Mouse (Mus musculus): ENCODE results near the gene Gm10037. TPM values are rescaled to one million over a fixed set of nuclear protein-coding genes. Genes with fewer than 3 reads are reported as not detected.
A peak's percentile ranks its signal among the peaks of the same experiment; 100 is the strongest.
"Not testable (repeated sequence)": the region's sequence is repeated elsewhere in the genome, so short reads cannot be mapped to it uniquely, and the experiment has no call there.

Gene Gm10037
- total RNA-seq (2014; rRNA removed), result 3.4 and 4.3 TPM in 2 replicates
- polyA plus RNA-seq (2015; fragmentation: Nextera tagmentation; extraction: Ambion mirVana), result 4.4 and 5.8 TPM in 2 replicates

DNA sequence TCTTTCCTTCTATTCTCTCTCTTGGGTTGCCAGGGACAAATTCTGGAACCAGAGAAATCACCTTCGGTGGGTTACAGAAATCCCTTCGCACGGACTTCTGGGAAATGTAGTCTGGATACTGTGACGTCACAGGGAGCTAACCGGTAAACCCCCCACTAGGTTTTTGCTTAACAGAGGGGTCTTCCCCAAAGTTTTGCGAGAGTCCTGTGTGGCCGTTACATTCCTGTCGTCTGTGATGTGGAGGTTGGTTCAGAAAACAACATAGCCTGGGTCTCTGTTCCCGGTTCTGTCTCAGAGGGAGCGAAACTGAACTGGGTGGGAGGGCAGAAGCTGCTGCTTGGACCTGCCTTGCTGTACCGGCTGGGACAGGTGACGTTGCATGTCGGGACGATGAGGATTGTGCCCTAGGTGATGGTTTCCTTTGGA is at the start of gene Gm10037:
TSS of gene Gm10037 (plus strand) at position 196 of the 426 bp plus-strand sequence.
- Histone ChIP-seq H3K27ac (ENCODE audit: low read depth, low read length) (no peak within 1 kb of the TSS), H3K36me3 (ENCODE audit: insufficient read depth) (peaks cover 7% of the 10 kb centered on the region), H3K4me1 (ENCODE audit: insufficient read depth) (no peaks in the 10 kb centered on the region), H3K27me3 (ENCODE audit: insufficient read depth, low read length) (no peaks in the 10 kb centered on the region), H3K9ac (peak within 1 kb of the TSS; percentile 61), H3K9me3 (ENCODE audit: low read length) (peaks cover 7% of the 10 kb centered on the region; the same call in 1 of the 2 replicates), H3K4me3 (ENCODE audit: low read depth, low read length) (peak within 1 kb of the TSS; percentile 58), H3K4me2 (ENCODE audit: low read depth) (peak within 1 kb of the TSS; percentile 71)
- WGBS, result 3% methylated on average over 14 of the region's 14 CpGs
- TF ChIP-seq CTCF (IDR thresholded peaks at IDR 0.05; ENCODE audit: low read depth), result no peak
- DNase-seq (peak; percentile 84), ATAC-seq (peak; percentile 84)

DNA sequence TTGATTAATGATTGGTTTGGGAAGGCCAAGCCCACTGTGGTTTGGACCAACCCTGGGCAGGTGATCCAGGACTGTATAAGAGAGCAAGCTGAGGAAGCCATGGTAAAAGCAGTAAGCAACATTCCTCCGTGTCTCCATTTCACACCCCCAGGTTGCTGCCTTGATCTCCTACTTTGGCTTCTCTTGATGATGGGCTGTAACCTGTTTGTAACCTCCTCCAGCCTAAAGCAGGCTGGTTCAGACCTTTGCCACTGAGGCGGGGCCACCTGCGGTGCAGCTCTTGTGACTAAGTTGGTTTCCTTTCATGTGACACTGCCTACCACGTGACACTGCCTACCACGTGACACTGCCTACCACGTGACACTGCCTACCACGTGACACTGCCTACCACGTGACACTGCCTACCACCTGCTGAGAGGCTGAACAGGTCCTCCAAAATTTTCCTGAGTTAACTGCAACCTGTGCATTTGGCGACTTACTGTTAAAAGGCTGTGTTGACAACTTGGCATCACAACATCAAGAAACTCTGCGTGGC is 38.9 kb upstream of the Gm10037 start:
- TF ChIP-seq CTCF (IDR thresholded peaks at IDR 0.05; ENCODE audit: low read depth), result no peak
- no peak for ATAC-seq
- H3K4me3 ChIP-seq (ENCODE audit: low read depth, low read length), result no peak overlapping the region
- DNase-seq, result no peak
- no peak overlapping the region for H3K4me2 ChIP-seq (ENCODE audit: low read depth)
- no peak overlapping the region for H3K27ac ChIP-seq (ENCODE audit: low read depth, low read length)
- peaks cover 10% of the 10 kb centered on the region; the same call in 1 of the 2 replicates for H3K36me3 ChIP-seq (ENCODE audit: insufficient read depth)
- no peaks in the 10 kb centered on the region for H3K27me3 ChIP-seq (ENCODE audit: insufficient read depth, low read length)
- no peak overlapping the region for H3K9ac ChIP-seq
- WGBS, result 94% methylated on average over 10 of the region's 10 CpGs
- no peaks in the 10 kb centered on the region for H3K4me1 ChIP-seq (ENCODE audit: insufficient read depth)
- 0 out of 2 replicates have a peak, but pooled peaks cover 4% of the 10 kb centered on the region for H3K9me3 ChIP-seq (ENCODE audit: low read length)

DNA sequence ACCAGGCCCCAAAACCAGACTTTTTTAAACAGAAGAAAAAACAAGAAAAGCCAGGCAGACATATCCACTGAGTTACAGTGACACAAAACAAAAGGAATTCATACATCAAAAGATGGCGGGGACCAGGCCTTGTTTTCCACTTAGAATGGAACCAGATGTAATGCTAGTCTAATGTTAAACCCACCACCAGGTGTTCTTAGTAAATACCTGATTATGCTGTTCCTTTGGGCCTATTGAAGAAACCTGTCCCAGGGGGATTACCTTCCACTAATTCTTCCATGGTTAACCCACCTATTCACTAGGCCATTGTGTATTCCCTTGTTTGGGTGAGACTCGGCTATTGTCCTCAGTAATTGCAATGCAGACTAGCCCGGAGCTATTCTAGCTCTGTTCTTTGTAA is 32.3 kb upstream of the Gm10037 start:
- Histone ChIP-seq H3K9ac (no peak overlapping the region), H3K4me2 (ENCODE audit: low read depth) (no peak overlapping the region), H3K27ac (ENCODE audit: low read depth, low read length) (no peak overlapping the region), H3K36me3 (ENCODE audit: insufficient read depth) (no peaks in the 10 kb centered on the region), H3K9me3 (ENCODE audit: low read length) (no peaks in the 10 kb centered on the region), H3K4me1 (ENCODE audit: insufficient read depth) (no peaks in the 10 kb centered on the region), H3K4me3 (ENCODE audit: low read depth, low read length) (no peak overlapping the region), H3K27me3 (ENCODE audit: insufficient read depth, low read length) (no peaks in the 10 kb centered on the region)
- no peak for TF ChIP-seq CTCF (IDR thresholded peaks at IDR 0.05; ENCODE audit: low read depth)
- no peak for ATAC-seq
- 43% methylated on average over 3 of the region's 3 CpGs for WGBS
- DNase-seq, result no peak

- not testable (repeated sequence) for H3K4me3 ChIP-seq (ENCODE audit: low read depth, low read length); H3K4me1 ChIP-seq (ENCODE audit: insufficient read depth); DNase-seq; H3K36me3 ChIP-seq (ENCODE audit: insufficient read depth); H3K27me3 ChIP-seq (ENCODE audit: insufficient read depth, low read length); H3K9ac ChIP-seq; H3K27ac ChIP-seq (ENCODE audit: low read depth, low read length); ATAC-seq; H3K4me2 ChIP-seq (ENCODE audit: low read depth); H3K9me3 ChIP-seq (ENCODE audit: low read length)
- 68% methylated on average over 3 of the region's 3 CpGs for WGBS
These were observed 31.8 kb upstream of the Gm10037 start for GRCm38 (mm10) chr13:67799151-67799550.

DNA sequence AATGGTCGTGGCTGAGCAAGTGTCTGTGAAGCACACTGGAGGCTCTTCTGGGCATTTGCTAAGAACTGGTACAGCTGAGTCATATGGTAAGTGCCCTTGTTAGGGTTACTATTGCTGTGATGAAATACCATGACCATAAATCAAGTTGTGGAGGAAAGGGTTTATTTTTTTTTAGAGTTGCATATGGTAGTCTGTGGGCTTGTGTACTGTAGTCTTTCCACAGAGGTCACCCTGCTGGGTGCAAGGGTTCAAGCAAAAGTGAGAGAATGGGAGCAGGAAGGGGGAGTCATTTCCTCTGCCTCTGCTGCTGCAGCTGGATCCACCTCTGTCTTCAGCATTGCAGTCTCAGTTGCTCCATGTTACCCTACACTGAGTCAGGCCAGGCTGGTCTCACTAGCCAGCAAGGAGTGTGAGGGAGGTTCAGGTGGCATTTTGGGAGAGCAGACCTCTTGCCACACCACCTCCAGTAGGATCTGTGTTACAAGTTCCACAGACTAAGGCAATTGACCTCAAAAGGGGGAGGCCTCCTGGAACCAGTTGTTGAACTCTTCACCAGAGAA is 19.2 kb upstream of the Gm10037 start:
- TF ChIP-seq CTCF (IDR thresholded peaks at IDR 0.05; ENCODE audit: low read depth), result no peak
- Histone ChIP-seq H3K4me3 (ENCODE audit: low read depth, low read length) (no peak overlapping the region), H3K27me3 (ENCODE audit: insufficient read depth, low read length) (no peaks in the 10 kb centered on the region), H3K27ac (ENCODE audit: low read depth, low read length) (no peak overlapping the region), H3K9ac (no peak overlapping the region), H3K4me1 (ENCODE audit: insufficient read depth) (no peaks in the 10 kb centered on the region), H3K36me3 (ENCODE audit: insufficient read depth) (no peaks in the 10 kb centered on the region), H3K9me3 (ENCODE audit: low read length) (no peaks in the 10 kb centered on the region), H3K4me2 (ENCODE audit: low read depth) (no peak overlapping the region)
- no peak for ATAC-seq
- no peak for DNase-seq
- 58% methylated on average over 1 of the region's 1 CpGs for WGBS

GRCm38 (mm10) chr13:67812961-67813709 is 17.8 kb upstream of the Gm10037 start:
- Histone ChIP-seq H3K4me2 (ENCODE audit: low read depth) (peak overlapping the region; percentile 74), H3K4me3 (ENCODE audit: low read depth, low read length) (peak overlapping the region; percentile 86), H3K36me3 (ENCODE audit: insufficient read depth) (no peaks in the 10 kb centered on the region), H3K4me1 (ENCODE audit: insufficient read depth) (no peaks in the 10 kb centered on the region), H3K9me3 (ENCODE audit: low read length) (no peaks in the 10 kb centered on the region), H3K27me3 (ENCODE audit: insufficient read depth, low read length) (no peaks in the 10 kb centered on the region), H3K9ac (peak overlapping the region; percentile 78; the same call in 1 of the 2 replicates), H3K27ac (ENCODE audit: low read depth, low read length) (no peak overlapping the region)
- no peak for DNase-seq
- WGBS, result 78% methylated on average over 8 of the region's 8 CpGs
- no peak for TF ChIP-seq CTCF (IDR thresholded peaks at IDR 0.05; ENCODE audit: low read depth)
- no peak for ATAC-seq

Data from forebrain, postnatal 0 days (tissue).